Mouse (Mus musculus): Measurements from ENCODE around the gene Crkl.
A peak's percentile ranks its signal among the peaks of the same experiment; 100 is the strongest.
"Not testable (repeated sequence)": the region's sequence is repeated elsewhere in the genome, so short reads cannot be mapped to it uniquely, and the experiment has no call there.

Crkl gene

DNA sequence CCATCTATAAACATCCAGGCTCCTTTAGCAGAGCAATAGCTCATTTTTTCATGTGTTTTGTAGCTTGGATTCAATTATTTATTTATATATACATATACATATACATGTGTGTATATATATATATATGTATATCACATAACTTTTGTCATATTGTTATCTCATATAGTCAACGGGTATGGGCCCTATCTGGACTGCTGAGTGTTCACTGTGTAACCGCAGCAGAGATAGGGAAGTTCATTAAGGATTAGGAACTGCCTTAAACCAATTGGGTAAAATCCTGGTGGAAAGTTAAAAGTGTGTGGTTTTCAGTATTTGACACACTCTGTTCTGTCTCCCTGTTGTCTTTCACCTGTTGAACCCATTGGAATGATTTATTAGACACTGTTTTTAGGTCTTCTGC is 29.7 kb downstream of the Crkl start:
- no peak for DNase-seq (ENCODE audit: low read depth in 1 of 2, low spot score in 2 of 2)

DNA sequence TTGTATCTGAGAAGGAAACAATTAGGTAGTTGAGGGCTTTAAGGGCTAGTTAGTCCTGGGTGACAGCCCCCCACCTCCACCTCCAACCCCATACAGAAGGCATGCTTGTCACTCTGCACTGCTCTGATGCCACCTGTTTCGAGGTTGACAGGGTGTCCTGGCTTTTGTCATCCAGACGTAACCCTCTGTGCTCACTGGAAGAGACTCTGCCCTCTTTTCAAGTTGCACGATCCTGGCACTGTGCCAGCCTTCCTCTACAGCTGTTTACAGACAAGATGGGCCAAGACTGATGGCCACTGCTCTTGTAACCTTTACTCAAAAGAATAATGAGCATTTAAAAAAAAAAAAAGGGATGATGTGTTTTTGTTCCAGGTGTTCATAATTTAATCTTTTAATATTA is 34.7 kb downstream of the Crkl start:
- no peak for DNase-seq (ENCODE audit: low read depth in 1 of 2, low spot score in 2 of 2)

DNA sequence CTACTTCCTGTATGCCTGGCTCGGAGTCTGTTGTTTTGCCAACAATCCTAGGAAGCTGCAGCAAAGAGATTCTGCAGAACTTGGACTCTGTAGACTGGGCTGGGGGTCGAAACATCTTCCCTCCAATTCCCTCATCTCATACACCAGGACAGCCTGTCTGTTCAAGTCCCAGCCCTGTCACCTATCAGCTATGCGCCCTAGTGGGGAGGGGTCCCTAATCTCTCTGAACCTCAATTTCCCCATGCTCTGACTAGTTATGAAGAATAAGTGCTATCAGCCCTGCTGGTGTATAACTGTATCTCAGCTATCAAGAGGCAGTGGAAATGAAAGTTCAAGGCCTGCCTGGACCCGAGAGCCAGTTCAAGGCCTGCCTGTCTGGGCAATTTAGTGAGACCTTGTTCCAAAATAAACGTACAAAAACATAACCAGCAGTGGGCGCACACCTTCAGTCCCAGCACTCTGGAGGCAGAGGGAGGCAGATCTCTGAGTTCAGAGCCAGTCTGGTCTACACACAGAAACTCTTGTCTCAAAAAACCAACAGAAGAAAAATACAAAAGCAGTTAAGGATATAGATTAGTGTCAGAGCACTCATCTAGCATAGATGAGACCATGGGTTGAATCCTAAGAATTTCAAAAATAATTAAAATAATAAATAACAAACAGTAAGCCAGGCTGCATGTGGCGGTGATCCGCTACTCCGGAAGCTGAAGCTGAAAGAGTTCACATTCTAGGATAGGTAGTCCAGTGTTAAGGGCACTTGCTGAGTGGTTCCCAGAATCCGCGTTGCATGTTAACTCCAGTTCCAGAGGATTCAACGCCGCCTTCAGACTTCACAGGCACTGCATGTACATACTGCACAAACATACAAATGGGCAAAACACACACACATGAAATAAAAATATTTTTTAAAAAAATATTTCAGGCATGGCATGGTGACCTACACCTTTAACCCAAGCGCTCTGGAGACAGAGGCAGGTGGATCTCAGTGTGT is 37.0 kb downstream of the Crkl start:
- DNase-seq (ENCODE audit: low read depth in 1 of 2, low spot score in 2 of 2) = no peak

DNA sequence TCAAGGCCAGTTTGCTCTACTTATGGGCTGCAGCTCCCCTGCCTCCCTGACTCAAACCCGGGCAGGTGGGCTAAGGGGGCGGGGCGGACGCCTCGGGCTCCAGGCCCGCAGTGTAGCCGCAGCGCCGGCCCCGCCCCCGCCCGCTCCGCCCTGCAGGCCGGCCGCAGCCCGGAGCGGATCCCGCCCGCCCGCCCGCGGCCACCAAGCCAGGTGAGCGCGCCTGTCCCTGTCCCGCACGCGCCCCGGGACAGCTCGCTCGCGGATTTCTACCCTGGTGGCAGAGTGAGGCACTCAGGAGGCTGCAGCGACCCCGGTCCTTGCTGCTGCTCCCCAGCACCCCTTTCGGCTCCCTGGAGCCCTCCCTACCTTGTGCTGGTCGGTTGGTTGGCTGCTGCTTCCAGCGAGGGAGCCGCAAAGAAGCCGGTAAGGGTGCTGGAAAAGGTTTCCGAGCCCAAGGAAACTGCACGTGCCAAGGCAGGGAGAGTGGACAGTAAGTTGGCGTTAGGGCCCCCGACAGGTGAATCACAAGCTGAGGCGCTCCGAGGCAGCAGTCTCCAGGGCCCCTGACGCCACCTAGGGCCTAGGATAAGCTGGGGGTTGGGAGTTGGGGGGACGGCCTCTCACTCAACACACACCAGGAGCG is 37.8 kb downstream of the Crkl start, which contains the start of gene Aifm3:
TSS of gene Aifm3 (plus strand) at position 143 of the 643 bp plus-strand sequence.
- DNase-seq (ENCODE audit: low read depth in 1 of 2, low spot score in 2 of 2) = no peak

DNA sequence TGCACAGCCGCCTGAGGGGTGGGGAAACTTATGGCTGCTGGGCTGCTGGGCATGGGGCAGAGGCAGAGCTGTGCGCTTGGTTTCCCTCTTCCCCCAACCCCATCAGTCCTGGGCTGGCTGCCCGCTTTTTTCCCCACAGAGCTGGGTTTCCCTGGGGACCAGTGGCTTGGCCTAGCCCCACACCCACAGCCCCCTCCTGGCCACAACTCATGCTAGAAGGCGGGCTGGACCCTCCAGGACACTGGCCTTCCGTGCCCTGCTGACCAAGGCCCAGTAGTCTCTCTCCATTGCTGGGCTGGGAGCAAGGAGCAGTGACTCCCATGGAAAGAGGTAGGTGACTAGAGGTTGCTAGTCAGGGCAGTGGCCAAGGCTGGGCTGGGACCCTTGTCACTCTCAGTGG is 39.4 kb downstream of the Crkl start:
- DNase-seq (ENCODE audit: low read depth in 1 of 2, low spot score in 2 of 2) = no peak

DNA sequence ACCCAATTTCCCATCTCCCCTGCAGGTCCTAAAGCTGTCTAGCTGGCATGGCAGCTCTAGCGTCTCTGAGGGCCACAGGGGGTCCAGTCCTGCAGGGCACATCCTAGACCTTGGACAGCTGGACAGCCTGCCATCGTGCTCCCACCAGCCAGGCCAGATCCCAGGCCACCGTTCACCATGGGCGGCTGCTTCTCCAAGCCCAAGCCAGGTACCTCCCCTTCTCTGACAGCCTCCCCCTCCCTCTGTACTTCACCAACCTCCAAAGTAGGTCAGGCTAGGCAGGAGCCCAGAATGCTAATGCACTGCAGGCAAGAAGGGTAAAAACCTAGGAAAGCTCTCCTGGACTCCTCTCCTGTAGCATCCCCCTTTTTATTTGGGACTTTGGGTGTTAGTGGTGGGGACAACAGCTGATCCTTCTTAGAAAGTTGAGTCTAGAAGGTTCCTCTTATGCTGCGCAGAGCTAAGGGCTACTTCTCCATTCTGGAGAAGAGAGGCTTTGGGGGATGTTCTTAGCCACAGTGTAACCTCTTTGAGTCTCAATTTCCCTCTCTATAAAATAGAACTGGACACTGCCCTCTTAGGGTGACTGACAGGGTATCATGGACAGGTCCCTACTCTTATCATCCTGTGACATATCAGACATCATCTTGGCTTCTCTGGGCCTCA is 40.2 kb downstream of the Crkl start:
- no peak for DNase-seq (ENCODE audit: low read depth in 1 of 2, low spot score in 2 of 2)

DNA sequence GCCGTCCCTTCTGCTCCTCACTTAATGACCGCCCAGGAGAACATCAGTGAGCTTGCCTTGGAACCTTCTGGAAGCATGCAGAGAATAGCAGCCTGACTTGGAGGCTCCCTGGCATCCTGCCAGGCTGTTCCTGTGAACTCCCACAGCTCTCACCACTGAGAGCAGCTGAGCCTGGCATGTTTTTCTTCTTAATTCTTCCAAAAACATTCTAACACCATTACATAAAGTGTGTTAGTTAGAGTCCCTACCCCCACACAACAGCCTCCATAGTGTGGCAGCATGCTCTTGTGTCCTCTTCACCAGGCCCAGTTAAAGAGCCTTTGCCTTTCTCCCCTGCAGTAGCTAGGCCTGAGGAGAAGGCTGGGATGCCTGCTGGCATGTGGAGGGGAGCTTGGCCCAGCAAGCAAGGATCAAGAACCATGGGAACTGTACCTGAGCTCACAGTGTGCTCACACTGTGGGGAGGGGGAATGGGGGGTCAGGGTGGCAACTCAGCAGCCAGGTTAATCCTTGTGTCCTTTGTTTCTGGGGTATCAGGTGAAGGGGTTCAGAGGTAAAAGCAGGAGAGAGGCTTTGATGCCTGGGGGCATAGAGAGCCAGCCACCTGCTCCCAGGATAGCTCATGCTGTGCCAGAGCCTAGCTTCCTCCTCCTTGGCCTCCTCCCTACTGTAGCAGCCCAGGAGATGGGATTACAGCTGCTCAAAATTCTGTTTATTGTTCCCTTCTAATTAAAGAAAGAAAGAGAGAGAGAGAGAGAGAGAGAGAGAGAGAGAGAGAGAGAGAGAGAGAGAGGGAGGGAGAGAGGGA is 44.9 kb downstream of the Crkl start:
- DNase-seq (ENCODE audit: low read depth in 1 of 2, low spot score in 2 of 2) = no peak

DNA sequence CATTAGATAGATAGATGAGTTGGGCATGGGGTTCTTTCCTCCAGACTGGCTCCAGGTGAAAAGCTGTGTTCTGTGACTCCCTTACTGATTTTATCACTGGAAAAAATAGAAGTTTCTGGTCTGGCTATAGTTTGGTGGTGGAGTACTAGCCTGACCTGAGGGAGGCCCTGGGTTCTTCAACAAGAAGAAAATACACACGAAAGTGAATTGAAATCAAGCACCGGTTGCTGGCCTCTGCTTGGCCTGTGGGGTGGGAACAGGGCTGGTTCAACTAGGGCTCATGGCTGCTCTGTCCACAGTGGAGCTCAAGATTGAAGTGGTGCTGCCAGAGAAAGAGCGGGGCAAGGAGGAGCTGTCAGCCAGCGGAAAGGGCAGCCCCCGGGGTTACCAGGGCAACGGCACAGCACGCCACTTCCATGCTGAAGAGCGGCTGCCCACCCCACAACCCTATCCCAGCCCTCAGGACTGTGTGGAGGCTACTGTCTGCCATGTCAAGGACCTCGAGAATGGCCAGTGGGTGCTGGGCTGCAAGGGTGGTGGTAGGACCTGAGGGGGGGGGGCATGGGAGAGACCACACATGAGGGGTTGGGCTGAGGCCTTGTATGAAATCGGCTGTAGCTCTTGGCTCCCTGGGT is 47.6 kb downstream of the Crkl start:
- DNase-seq (ENCODE audit: low read depth in 1 of 2, low spot score in 2 of 2) = no peak

DNA sequence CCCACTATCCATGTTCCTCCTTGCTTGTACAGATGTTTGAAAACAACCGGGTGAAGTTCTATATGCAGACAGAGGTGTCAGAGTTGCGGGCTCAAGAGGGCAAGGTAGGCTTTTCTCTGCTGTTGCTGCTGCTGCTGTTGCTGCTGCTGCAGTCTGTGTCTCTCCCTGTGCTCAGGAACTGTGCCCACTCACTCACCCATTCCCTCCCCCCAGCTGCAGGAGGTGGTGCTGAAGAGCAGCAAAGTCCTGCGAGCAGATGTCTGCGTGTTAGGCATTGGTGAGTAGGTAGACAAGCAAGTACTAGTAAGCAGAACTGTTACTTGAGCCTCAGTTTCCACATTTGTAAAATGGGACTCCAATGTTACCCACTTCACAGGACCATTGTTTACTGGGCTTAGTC is 50.9 kb downstream of the Crkl start:
- no peak for DNase-seq (ENCODE audit: low read depth in 1 of 2, low spot score in 2 of 2)

DNA sequence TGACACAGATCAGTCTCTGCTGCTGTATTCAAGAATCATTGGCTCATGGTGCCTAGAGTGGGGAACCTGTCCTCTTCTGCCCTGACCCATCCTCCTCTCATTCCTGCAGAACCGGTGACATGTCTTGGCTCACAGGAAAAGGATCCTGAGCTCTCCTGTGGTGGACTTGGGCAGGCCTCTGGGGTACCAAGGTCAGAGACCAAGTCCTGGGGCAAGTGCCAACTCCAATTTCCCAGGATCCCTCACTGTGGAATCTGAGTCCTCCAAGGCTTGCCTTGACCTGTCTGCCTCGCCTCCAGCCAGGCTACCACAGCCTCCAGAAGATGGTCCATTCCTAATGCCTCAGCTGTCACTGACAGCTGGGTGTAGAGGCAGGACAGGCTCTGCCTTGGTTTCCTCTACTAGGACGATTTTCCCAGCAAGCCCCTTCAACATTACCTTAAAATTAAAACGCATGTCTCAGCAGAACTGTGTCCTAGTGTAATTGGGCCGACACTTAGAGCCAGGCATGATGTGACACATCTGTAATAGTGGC is 55.3 kb downstream of the Crkl start:
- no peak for DNase-seq (ENCODE audit: low read depth in 1 of 2, low spot score in 2 of 2)

DNA sequence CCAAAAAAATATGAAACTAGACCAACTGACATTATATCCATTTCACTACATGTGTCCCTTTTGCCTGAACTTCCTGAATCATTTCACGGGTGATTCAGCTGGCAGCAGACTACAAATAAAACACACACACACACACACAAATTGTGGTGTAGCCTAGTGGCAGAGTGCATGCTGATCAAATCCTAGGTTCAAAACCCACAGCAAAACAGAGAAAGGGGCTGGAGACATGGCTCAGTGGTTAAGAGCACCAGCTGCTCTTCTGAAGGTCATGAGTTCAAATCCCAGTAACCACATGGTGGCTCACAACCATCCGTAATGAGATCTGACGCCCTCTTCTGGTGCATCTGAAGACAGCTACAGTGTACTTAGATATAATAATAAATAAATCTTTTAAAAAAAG is 56.2 kb downstream of the Crkl start:
- DNase-seq (ENCODE audit: low read depth in 1 of 2, low spot score in 2 of 2) = not testable (repeated sequence)

DNA sequence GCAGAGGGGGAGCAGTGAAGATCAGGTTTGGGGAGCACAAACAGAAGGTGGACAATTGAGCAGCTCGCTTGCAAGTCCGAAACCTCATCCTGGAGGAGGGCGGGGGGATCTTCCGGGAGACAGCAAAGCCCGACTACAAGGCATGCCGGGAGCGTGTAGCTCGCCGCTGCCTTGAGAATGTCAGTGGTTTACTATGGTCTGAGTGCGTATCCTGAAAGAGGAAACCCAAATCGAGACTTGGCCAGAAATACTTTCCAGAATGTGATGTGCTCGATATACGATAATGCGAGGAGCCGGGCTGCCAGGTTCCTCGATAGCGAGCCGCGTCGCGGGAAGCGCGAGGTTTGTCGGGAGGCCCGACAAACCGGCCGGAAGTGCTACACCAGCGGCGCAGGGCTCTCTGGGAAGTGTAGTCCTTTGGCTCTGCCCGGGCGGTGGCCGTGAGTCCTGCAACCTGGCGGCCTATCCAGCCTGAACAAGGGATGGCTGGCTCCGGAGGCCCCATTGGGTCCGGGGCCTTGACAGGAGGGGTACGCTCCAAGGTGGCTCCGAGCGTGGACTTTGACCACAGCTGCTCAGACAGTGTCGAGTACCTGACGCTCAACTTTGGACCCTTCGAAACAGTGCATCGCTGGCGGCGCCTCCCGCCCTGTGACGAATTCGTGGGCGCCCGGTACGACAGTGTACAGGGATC is 56.9 kb downstream of the Crkl start, which contains the start of gene Lztr1:
TSS of gene Lztr1 (plus strand) at position 143 of the 694 bp plus-strand sequence.
- peak; percentile 59 to 70 for DNase-seq (ENCODE audit: low read depth in 1 of 2, low spot score in 2 of 2)

DNA sequence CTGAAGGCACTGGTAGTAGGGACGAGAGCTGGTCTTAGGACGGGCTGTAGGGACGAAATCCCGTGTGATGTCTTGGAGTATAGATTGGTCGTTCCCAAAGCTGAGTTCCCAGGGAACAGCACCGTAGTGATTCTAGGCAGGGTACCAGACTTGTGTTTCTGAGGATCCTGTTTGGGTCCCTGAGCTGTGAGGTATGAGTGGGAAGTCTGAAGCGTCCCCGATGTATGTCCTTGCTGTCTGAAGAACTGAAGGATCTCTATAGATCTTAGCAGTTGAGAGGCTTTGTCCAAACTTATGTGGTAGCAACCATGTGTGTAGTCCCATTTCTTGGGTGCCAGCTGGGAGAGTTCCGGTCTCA is 57.4 kb downstream of the Crkl start:
- no peak for DNase-seq (ENCODE audit: low read depth in 1 of 2, low spot score in 2 of 2)

DNA sequence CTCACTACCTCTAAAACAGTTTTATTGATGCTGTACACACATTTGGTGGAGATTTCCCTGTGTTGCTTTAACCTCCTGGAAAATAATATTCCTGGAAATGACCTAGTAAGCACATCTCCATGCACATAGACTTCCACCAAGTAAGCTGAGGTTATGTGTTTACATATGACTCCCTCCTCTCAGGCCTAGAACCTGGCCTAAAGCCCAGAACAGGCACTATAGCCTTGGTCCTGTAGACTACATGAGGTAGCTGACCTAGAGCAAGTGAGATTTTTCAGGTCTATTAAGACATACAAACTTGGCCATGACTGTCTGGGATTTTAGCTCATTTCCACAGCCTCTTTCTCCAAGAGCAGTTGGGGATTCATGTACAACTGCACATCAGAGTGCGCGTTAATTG is 58.4 kb downstream of the Crkl start:
- no peak for DNase-seq (ENCODE audit: low read depth in 1 of 2, low spot score in 2 of 2)

DNA sequence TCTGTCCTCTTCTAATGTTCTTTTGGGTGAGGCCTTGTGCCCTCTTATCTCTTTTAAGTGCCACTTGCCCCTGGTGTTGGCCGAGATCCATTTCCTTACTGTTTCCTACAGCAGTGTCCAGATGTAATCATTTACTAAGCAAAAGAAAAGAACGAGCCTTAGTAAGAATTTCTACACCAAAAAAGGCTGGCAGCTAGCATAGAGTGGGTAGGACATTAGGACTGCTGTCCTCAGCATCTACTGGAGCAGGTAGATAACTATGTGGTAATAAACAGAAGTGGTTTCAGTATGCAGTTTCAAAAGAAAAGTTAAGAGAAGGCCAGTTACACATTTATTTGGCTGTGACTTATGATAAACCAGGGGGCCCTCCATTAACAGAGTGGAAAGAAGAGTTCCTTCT is 58.9 kb downstream of the Crkl start:
- DNase-seq (ENCODE audit: low read depth in 1 of 2, low spot score in 2 of 2) = no peak

DNA sequence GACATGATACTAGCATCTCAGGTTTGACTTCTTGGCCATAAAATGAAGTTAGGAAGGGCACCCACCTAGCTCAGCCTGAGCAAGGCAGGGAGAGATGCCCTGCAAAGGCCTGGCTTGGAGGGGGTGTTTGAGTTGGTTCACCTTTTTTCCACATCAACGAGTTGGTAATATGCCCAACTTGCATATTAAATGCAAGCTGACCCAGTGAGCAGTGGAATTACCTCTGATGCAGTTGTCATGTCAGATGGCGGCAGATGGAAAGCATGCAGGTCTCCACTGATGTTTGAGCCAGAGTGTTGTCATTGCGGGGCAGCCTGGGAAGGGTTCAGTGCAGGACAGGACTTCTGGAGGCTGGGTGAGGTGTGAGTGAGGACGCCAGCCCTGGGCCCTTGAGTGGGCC is 59.6 kb downstream of the Crkl start:
- DNase-seq (ENCODE audit: low read depth in 1 of 2, low spot score in 2 of 2) = no peak

DNA sequence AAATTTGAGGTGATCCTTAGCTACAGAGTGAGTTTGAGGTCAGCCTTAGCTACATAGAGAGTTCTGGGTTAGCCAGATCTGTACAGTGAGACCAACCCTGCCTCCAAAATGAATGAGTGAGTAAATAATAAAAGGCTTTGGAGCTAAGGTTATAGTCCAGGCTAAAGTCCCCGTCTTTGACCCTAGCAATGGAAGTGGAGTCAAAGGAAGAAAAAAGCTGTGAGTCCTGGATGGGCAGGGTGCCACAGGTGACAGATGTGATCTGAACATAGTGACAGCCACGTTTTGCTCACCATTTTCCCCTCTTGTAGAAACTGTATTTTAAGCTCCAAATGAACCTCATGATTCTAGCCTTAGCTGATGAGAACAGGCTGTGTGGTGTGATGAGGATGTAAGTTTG is 67.1 kb downstream of the Crkl start:
- DNase-seq (ENCODE audit: low read depth in 1 of 2, low spot score in 2 of 2) = no peak

DNA sequence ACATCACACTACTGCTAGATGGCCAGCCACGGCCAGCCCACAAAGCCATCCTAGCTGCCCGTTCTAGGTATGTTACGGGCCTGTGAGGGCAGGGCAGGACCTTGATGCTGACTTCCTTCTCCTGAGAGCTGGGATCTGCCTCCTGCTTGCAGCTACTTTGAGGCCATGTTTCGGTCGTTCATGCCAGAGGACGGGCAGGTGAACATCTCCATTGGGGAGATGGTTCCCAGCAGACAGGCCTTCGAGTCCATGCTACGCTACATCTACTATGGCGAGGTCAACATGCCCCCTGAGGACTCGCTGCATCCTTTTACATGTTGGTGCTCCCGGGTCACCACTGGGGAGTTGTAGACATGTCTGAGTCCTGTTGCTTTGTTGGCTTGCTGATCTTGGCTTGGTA is 72.4 kb downstream of the Crkl start:
- DNase-seq (ENCODE audit: low read depth in 1 of 2, low spot score in 2 of 2) = no peak

DNA sequence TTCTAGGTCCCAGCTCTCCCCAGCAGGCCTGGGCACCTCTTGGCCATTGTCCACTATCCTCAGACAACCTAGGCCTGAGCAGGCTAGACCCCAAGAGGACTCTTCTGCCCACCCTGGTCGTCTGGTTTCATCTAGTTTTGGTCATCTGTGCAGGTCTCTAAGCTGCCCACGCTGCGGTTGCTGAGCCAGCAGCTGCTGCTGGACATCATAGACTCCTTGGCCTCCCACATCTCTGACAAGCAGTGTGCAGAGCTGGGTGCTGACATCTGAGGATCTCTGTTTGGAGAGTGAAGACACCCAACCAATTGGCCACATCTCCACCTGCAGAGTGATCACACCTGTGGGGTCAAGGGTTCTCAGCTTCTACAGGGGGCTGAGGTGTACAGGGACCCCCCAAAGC is 73.7 kb downstream of the Crkl start:
- DNase-seq (ENCODE audit: low read depth in 1 of 2, low spot score in 2 of 2) = no peak

DNA sequence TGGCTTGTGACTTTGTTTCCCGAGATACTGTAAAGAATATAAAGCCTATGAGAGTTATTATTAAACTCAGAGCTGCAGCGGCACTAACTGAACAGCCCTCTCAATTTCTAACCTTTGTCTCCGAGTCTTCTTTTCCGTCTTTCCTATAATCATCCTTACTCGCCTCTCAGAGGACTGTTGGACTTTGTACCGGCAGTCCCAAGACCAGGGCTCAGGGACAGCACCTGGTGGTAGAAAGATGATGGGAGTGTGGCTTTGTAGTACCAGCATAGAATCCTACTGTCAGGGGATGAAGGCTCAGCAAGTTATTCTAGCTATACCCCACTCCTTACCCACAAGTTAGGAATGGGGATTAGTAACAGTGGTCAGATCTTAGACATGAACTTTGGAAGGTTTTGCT is 74.4 kb downstream of the Crkl start:
- DNase-seq (ENCODE audit: low read depth in 1 of 2, low spot score in 2 of 2) = no peak

Data from monocyte, adult 2 months (primary cell).